Mouse (Mus musculus): ENCODE data around the gene Cldn14. TPM values are rescaled to one million over a fixed set of nuclear protein-coding genes. Genes with fewer than 3 reads are reported as not detected.
"Not testable (repeated sequence)": the region's sequence is repeated elsewhere in the genome, so short reads cannot be mapped to it uniquely, and the experiment has no call there.

Gene Cldn14
- total RNA-seq, 2 experiments from 2014 or later, result not detected

DNA sequence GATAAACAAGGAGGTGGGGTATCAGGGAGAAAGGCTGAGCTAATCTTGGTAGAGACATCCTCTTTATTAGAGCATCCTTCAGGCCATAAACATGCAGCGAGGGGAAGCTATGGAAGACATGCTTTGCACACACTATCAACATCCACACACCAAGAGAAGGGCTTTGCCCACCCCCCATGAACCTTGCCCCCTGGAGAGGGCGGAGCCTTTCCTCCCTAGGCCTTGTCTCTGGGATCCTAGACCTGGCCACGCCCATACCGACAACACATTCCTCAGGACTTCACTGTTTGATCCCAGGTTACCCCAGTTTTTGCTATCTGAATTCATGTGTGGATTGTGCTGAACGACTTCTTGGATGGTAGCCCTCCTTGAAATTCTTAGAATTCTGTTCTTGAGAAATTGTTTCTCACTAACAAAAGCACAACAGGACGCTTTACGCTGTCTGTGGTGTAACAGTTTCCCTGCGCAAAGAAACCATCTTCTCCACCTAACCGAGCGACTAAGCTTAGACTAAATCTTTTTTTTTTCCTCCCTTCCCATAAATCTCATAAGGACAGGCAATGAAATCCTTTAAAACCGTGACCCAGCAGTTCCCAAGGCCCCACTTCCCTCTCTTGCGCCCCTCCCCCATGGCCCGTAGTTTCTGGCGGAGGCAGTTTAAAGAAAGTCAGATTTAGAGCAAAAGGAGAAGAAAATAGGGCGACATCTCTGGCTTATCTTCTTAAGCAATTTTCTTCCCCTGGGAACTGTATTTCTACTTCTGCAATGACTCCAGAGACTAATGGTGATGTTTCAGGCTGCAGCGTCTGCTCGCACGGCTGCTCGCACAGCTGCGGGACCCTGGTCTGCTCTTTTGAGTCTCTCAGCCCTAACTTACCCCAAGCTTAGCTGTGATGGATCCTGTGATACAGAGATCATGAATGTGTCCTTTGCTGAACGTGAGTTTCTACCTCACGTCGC lies 1.7 kb downstream of the Cldn14 start:
- DNase-seq, result no peak

DNA sequence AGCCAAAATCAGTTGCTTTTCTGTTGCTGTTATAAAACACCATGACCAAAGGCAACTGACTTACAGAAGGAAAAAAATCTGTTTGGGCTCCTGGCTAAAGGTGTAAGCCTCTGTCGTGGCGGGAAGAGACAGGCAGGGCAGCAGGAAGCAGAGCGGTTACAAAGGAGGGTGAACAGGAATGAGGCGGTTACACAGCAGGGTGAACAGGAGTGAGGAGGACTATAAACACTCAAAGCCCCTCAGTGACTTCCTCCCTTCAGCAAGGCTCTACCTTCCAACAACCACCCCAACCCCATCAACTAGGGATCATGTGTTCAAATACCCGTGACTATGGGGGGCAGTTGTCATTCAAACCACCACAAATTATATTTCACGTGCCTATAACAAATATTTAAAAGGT lies 5.2 kb downstream of the Cldn14 start:
- DNase-seq, result no peak

DNA sequence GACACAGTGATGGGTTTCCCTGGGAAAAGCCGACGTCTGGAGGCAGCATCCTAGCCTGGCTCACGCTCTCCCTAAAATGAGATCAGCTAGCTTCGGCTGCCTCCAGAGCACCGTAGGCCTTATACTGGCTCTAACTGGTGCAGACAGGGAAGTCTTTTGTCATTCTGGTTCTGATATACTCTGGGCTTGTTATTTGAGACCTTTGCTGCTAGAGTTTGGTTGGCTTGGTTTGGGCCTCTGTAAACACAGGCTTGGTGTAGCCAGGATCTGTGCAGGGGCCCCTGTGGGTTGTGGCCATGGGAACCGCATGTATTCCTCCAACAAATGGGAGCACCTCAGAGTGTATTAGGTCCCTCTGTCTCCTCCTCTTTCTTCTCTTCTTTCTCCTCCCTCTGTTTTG lies 7.3 kb downstream of the Cldn14 start:
- DNase-seq, result no peak

DNA sequence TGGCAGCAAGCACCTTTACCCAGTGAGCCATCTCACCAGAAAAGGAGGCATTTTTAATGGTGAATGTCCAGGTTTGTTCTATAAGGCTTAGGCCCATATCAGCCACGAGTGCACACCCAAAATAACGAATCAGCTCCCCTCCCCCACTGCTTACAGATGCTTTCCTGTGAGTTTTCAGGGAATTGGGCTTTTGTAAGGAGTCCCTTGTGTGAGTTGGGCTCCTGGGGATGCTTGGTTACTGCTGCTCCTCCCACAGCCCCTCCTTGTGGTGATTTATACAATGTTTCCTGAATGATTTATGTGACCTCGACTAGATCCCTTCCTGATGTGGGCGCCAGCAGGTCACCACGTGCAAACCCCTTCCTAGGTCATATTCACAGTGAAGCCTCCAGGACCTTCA lies 9.7 kb downstream of the Cldn14 start:
- no peak for DNase-seq

DNA sequence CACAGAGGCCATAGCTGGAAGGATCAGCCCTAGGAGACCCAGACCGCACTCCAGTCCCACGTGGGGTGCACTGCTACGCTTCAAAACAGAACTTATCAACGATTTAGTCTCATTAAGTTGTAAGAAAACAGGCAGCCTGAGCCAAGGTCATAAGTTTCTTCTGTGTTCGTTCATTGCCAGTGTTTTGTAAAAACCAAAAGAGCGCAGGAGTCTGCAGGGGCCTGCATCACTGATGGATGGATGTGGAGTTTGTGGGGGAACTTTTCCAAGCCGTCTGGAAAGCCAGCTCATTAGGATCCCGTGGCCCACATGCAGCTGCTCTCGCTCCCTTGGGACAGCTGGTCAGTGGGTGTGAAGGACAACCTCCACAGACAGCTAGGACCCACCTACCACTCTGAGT lies 25.1 kb downstream of the Cldn14 start:
- no peak for DNase-seq

DNA sequence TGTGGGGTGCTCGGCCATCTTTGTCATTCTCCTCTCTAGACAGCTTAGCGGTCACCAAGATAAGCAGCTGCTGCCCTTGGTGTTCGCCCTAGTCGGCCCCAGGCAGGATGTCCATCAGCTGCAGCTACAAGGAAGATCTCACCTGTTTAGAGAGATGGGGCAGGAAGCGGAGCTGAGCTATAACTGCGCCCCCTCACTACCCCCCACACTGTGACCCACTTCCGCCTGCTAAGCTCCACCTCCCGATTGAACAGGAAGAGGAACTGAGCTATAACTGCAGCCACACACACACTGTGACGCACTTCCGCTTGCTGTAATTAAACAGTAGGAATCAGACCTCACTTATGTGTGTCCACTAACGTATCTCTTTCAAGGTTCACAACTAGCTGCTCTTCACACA lies 26.3 kb downstream of the Cldn14 start:
- no peak for DNase-seq

DNA sequence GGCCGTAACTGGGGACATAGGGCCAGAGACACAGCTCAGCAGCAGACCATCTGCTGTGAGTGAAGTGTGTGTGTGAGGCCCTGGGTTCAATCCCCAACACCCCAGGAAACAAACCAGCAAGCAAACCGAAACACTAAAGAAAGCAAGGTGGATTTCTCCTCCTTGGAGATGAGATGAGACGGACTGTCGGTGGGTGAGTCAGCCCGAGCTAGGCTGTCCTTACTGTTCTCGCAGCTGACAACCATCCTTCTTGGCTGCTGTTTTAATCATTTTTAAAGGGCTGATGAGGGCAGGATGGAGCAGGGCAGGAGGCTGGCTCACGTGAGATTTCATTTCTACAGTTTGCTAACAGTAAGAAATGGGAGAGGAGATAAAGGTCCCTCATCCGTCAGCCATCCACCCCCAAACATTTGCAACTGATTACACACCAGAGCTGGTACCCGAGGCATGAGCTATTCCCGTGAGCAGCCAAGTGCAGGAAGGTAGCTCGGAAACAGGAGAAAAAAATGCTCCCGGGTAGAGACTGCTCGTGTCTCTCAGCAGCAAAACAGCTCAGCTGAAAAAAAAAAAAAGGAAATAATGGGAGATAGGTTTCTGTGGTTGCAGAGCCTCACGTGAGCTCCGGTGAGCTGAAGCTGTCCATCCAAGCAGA lies 27.3 kb downstream of the Cldn14 start:
- DNase-seq, result no peak

DNA sequence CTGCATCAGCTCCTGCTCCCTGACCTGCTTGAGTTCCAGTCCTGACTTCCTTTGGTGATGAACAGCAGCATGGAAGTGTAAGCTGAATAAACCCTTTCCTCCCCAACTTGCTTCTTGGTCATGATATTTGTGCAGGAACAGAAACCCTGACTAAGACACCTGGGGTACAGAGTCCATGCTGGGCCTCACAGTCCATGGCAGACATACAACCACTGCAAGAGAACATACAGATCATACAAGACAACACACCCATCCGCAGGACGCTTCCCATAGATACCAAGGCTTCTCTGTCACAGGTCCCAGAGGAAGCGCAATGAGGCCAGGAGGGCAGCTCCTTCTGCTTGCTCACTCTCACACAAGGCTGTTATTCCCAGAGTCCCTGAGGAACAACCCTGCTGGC lies 28.3 kb downstream of the Cldn14 start:
- not testable (repeated sequence) for DNase-seq

DNA sequence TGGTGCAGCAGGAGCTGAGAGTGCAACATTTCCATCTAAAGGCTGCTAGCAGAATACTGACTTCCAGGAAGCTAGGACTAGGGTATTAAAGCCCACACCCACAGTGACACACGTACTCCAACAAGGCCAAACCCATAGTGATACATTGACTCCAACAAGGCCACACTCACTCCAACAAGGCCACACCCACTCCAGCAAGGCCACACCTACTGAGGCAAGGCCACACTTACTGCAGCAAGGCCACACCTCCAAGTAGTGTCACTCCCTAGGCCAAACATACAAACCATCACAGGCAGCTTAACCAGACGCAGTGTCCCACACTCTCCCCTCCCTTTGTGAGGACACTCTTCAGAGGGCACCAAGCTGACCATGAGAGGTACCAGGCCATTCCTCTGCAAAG lies 29.3 kb downstream of the Cldn14 start:
- no peak for DNase-seq

DNA sequence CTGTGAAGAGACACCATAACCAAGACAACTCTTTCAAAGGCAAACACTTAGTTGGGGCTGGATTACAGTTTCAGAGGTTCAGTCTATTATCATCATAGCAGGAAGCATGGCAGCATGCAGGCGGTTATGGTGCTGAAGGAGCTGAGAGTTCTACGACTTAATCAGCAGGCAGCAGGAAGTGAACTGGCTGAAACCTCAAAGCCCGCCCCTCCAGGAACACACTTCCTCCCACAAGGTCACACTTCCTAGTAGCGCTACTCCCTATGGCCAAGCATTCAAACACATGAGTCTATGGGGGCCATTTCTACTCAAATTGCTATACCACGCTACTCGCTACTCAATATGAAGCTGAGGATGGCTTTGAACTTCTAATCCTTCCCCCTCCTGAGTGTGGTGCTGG lies 31.1 kb downstream of the Cldn14 start:
- DNase-seq, result no peak

DNA sequence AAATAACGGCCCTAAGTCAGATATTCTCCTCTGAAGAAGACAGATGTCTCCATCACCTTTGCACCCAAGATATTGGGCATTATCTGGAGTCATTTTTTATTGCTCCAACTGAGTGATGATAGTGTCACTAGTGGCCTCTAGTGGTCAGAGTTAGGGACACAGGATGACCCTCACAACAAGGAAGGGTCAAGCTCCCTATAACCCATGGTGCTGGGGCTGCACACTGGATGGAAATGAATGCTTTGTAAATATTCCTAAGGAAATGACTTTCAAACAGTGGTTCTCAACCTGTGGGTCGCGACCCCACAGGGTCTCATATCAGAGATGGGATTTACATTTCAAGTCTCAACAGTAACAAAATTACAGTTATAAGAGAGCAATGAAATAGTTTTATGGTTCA lies 31.7 kb downstream of the Cldn14 start:
- peak in 1 of 2 experiments; percentile 18 for DNase-seq

DNA sequence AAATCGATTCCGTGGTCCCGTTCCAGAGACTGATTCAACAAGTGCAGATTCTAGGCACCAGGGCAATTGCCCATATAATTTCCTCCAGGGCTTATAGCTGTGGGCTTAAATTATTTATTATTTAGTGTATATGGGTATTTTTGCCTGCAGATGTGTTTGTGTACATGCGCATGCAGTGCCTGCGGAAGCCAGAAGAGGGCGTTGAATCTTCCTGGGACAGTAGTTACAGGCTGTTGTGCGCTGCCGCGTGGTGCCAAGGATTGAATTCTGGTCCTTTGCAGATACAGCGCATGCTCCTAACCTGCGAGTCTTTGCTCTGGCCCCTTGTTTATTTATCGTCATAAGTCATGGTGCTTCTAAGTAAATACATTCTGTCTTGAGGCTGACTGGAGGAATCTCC lies 33.2 kb downstream of the Cldn14 start:
- no peak for DNase-seq

DNA sequence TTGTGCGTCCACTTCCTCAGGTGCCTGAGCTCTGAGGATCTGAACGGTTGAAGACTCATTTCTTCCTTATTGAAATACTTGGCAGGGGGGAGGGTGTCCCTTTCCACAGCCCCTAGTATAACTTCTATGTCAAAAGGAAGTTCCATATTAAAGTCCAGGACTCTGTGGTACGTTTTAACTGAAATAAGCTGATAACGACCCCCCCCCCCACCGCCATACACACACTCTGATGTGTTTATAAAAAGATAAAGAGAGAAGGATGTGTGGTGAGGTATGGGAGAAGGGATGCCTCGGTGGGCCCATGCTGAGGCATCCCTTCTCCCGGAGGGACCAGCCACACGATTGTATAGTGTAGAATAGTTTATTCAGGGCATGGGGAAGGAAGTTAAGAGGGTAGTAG lies 34.4 kb downstream of the Cldn14 start:
- no peak for DNase-seq

DNA sequence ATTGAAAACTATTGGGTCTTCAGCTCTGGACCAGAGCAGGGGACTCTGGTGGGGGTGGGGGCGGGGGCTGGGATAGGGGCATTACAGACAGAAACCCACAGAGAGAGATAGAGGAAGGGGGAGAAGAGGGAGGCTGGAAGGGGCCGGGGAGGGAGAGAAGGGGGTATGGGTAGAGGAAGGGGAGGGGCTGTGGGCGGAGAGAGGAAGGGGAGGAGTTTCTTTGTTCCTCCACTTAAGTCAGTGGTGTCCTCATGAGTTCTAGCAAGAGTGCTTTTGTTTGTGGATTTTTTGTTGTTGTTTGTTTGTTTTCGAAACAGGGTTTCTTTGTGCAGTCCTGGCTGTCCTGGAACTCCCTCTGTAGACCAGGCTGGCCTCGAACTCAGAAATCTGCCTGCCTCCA lies 35.1 kb downstream of the Cldn14 start:
- no peak for DNase-seq

DNA sequence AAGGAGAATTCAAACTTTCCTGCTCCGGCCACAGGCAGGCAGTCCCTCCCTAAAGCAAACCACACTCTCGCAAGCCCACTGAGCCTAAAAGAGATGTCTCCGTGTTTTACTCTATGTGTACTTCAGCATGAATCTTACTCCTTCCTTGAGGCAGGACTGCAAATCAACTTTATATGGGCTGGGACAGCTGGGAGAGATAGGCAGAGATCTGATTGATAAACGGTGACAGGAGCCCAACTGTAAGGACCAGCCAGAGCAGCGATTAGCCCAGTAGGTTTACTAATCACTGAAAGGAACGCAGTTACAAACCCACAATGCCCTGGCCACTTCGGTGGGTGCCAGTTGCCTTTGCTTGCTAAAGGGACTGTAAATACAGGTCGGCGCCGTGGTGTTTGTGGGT lies 35.5 kb downstream of the Cldn14 start:
- no peak for DNase-seq

DNA sequence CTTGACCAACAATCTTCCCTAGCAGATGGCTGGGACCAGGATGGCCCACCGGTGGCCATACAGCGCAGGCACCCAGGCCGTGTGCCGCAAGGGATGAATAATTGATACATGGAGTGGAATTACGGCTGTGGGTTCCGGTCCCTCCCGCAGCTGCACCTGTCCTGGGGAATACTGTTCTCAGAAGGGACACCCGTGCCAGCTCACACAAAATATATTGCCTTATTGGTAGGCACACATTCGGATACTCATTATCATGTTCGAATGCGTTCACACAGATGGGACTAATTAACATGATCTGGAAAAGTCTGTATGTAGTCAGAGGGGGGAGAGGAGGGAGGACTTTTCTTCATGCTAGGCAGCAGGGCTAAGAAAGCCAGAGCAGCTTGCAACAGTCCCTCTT lies 37.6 kb downstream of the Cldn14 start:
- DNase-seq, result no peak

DNA sequence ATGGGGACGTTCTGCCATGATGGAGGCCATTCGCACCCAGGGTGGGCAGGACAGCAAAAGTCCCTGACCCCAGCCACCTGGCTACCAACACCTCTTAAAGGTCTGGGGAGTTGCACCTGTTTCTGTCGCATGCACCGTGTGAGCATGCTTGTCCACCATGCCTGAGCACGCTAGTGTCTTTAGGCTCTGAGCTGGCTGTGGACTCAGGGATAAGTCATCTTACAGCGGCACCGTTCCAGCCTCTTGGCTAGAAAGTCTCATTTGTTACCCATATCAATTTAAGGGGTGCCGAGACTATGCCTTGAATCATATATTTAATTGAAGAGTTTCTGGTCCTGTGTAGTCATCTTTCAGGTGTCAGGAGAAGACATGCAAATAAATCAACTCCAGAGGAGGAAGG lies 40.7 kb downstream of the Cldn14 start:
- no peak for DNase-seq

DNA sequence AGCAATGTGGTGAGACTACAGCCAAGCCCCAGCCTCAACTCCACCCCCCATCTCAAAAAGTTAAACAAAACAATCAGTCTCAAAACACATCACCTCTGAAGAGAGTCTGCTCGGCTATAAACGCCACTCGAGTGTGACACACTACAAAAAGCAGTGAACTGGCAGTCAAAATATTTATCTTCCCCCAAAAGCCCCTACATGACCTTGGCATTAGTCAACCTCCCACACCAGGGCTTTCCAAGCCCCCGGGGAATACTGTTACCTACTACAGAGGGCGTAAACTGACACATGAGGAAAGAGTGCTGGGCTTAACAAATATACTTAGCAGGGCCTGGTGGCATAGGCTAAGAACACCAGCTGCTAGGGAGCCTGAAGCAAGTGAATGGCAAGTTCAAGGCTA lies 46.4 kb downstream of the Cldn14 start:
- DNase-seq, result no peak

DNA sequence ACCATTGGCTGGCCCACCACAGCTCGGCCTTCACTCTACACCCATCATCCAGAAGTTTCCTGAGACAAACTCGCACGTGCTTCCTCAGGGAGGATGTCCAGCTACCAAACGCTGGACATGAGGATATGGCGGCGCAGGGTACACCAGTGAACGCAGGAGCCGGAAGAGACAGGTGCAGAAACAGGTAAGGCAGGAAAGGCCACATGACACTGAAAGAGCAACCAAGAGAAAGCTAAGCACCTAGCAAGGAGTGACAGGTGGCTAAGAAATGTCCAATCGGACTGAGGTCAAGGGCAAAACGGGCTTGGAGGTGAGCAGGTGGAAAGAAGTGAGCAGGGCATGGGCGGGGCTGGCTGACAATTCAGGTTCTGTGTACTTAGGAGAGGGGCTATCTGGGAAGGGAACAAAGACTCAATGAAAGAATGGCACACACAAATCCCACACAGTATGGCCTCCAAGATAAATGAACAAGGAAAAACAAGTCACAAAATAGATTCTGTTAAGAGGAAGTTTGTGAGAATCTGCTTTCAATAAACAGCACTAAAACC lies 47.5 kb downstream of the Cldn14 start:
- no peak for DNase-seq

DNA sequence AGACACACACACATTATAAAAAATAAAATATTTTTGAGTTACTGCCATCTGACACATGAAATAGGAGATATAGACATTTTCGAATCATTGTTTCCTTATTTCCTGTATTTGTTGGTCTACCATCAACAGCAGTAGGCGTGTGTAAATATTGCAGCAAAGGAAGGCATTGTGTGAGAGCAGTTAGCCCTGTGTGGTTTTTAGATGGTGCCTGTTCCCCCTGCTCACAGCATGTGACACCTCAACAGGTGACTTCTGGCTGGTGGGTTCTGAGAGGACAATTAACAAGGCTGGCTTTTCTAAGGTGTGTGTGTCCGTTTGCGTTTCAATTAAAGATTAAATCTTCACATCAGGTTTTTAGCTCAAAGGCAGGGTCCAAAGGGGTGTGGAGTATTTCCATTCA lies 48.1 kb downstream of the Cldn14 start:
- DNase-seq, result no peak

DNA sequence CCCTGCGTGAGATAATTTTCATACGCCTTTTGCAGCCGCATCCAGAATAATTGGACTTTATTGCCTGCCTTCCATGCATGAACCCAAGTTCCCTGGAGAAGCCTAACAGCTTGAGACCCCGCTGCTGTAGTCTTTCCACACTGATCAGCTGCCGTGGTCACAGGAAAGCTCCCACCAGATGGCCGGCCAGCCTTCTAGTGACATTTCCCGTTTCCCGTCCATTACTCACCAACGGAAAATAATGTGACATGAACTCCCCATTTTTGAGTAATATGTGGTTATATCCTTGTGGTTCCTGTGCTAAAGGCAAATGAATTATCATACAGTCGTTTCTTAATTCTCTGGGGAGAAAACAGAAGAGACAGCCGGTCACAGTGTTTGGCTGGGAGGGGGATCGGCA lies 51.2 kb downstream of the Cldn14 start:
- DNase-seq, result no peak

DNA sequence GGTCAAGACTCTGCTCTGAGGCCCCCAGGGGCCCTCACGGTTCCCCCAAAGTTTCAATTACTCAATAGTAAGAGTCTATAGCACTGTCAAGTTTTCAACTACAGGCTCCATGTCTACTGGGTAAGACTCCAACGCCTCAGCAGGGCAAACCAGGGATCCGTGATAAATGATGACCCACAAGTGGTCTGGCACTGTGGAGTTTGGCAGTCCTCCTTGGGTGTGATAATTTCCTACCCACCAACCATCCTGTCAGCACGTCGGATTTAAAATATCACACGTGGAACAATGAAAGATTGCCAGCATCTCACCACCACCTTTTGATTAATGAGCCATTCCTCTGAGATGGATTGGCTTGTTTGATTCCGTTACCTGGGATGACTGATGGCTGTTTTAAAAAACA lies 51.7 kb downstream of the Cldn14 start:
- DNase-seq, result no peak

DNA sequence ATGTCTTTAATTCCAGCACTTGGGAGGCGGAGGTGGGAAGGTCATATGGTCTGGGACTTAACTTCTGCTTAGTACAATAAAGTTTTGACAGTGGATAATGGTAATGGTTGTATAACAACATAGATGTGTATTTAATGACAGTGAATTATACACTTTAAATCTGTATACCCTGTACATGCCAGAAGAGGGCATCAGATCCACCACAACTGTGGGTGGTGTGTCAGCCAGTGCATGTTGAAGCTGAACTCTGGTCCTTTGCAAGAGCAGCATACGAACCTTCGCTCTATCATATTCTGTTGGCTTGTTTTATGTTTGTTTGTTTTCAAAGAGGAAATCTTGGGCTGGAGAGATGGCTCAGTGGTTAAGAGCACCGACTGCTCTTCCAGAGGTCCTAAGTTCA lies 61.2 kb downstream of the Cldn14 start:
- no peak for DNase-seq

DNA sequence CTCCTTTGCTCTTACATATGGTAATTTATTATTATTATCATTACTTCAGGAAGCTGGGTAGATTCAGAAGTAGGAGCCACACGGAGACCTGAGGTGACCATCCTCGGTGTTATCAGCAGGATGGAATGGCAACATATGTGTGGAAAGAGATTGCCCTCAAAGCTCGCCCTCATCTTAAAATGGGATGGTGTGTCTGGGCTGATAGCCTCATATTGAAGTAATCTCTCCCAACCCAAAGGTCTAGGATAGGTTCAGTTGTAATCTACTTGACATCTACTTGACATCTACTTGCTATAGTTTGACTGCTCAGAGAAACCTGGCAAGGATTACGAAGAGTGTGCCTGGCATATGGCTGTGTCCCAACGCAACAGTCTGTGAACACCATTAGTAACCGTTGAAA lies 64.3 kb downstream of the Cldn14 start:
- no peak for DNase-seq
